Mouse (Mus musculus) limb, embryonic 11.5 days (tissue): ENCODE measurements around the gene Sipa1l2. TPM values are rescaled to one million over a fixed set of nuclear protein-coding genes. Genes with fewer than 3 reads are reported as not detected.

Source experiments
- ATAC-seq: fragments of 200-750 bp; cut with Nextera tagmentation; 2 replicates; pipeline ENCODE4 v1.8.0; 2017; ENCODE audit warnings: low read depth; ENCODE audit not compliant: insufficient number of reproducible peaks, low FRiP score, low TSS enrichment
- DNase-seq: peaks from one replicate; pipeline ENCODE4 v3.0.0-alpha.2; 2015; ENCODE audit warnings: low spot score
- H3K27ac ChIP-seq: fragments of 300-500 bp; sonication (generic); replicated peaks from 2 replicates; pipeline ENCODE4 v1.5.1; 2014; ENCODE audit warnings: low read depth, mild to moderate bottlenecking, low read length
- H3K27me3 ChIP-seq: fragments of 300-500 bp; sonication (generic); 2 replicates; pipeline ENCODE4 v1.6.1; 2014; ENCODE audit warnings: mild to moderate bottlenecking, low read length, mixed read lengths; ENCODE audit not compliant: control insufficient read depth, insufficient read depth
- H3K36me3 ChIP-seq: fragments of 300-500 bp; sonication (generic); 2 replicates; pipeline ENCODE4 v1.6.1; 2014; ENCODE audit warnings: mild to moderate bottlenecking, low read length, moderate library complexity, mixed read lengths; ENCODE audit not compliant: control insufficient read depth, insufficient read depth
- H3K4me1 ChIP-seq: fragments of 300-500 bp; sonication (generic); 2 replicates; pipeline ENCODE4 v1.6.1; 2014; ENCODE audit warnings: low read length, mixed read lengths; ENCODE audit not compliant: control insufficient read depth, insufficient read depth
- H3K4me2 ChIP-seq: fragments of 300-500 bp; sonication (generic); 2 replicates; pipeline ENCODE4 v1.6.1; 2014; ENCODE audit warnings: low read depth, mild to moderate bottlenecking, moderate library complexity; ENCODE audit not compliant: severe bottlenecking
- H3K4me3 ChIP-seq: fragments of 300-500 bp; sonication (generic); 2 replicates; pipeline ENCODE4 v1.5.1; 2014; ENCODE audit warnings: low read depth, low read length
- H3K9ac ChIP-seq: fragments of 300-500 bp; sonication (generic); 2 replicates; pipeline ENCODE4 v1.6.1; 2014; ENCODE audit warnings: mild to moderate bottlenecking, low read length
- H3K9me3 ChIP-seq: fragments of 300-500 bp; sonication (generic); 2 replicates; pipeline ENCODE4 v1.6.1; 2016; ENCODE audit warnings: low read length; ENCODE audit not compliant: control insufficient read depth
- WGBS: fragments of 180-500 bp; shearing (Covaris S2); extraction: QIAGEN DNeasy Blood & Tissue Kit; methylation state at CpG from one replicate; pipeline ENCODE4 v1.1.7; 2014; 5-methylcytosine and 5-hydroxymethylcytosine counted together
- polyA plus RNA-seq: library from polyadenylated mRNA; unstranded; fragments of >200 nt; fragmentation: Nextera tagmentation; extraction: Ambion mirVana; gene quantifications from 2 replicates; pipeline ENCODE4 v1.2.1, GENCODE M21; 2014

Sipa1l2 gene
- polyA plus RNA-seq, 1 experiment from 2014 or later = 8.5 TPM

DNA sequence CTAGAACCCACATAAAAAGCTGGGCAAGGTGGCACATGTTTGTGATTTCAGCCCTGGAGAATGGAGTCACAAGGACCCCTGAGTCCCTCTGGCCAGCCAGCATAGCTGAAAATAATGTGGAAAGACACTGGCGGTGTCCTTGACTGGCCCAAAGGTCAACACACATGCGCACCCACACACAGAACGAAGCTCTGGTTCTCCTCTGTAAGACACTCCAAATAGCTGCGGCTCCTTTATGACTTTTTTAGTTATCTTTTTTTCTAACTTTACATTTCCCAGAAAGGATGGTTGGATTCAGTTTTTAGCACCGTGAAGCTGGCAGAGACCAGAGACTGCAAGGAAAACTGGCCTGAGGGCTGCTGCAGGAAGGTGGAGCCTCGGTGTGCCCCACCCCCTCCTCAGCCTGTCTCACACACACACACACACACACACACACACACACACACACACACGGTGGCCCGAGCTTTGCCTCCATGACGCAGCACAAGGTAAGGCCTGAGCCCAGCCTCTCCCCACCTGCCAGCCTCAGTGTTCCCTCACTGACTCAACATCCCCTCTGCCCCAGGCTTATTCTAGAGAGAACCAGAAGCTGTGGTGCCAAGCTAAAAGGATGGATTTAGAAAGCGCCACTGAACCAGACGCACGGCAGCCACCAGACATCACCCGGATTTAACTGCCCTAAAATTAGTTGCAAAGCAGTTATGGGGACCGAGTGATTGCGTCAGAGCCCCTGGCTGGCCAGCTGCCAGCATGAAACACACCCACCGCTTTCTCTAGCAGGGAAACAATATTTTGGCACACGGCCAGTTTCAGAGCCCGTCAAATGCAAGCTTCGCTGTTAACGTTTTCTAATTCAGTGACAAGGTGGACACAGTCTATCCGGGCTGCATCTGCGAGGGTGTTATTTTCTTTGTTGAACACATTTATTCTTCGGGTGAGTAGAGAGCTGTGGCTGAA lies 11.2 kb downstream of the Sipa1l2 start:
- peak; percentile 69; the same call in 1 of the 2 replicates for ATAC-seq
- H3K9ac ChIP-seq = no peak overlapping the region
- DNase-seq = peak; percentile 83
- WGBS = 34% methylated on average over 23 of the region's 23 CpGs
- peaks cover 32% of the 10 kb centered on the region for H3K4me1 ChIP-seq
- peak overlapping the region; percentile 32 for H3K4me2 ChIP-seq
- H3K36me3 ChIP-seq = no peaks in the 10 kb centered on the region
- no peak overlapping the region for H3K27ac ChIP-seq
- H3K4me3 ChIP-seq = no peak overlapping the region
- H3K9me3 ChIP-seq = no peaks in the 10 kb centered on the region
- no peaks in the 10 kb centered on the region for H3K27me3 ChIP-seq

DNA sequence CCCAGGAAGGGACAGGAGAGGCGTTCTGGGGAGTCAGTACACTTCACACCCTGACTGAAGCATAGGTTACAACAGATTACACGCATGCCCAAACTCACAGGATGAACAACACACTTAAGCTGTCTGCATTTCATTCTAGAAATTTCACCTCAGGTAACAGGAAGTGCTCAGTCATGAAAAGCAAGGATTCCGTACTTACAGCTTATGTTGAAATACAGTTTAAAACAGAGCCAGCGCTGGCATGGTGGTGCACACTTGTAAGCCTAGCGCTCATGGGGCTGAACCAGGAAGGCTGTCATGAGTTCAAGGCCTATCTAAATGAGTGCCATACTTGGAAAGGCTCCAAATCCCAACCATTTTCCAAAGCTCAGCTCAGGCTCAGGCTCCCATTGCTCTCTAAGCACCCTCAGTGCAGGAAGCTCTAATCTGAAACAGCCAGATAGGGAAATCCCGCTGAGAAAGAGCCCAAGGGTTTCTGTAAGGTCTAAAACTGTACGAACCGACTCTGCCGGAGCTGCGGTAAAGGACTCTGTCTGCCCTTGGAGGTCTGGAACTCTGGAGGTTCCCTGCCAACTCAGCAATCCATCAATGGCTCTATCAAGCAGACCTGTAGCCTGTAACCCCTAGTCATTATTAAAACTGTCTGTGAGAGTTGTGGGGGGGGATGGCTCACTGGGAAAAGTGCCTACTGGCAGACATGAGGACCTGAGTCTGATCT lies 12.1 kb downstream of the Sipa1l2 start:
- H3K4me1 ChIP-seq = peaks cover 26% of the 10 kb centered on the region
- H3K36me3 ChIP-seq = no peaks in the 10 kb centered on the region
- H3K9me3 ChIP-seq = no peaks in the 10 kb centered on the region
- H3K27ac ChIP-seq = no peak overlapping the region
- H3K4me3 ChIP-seq = no peak overlapping the region
- no peak for DNase-seq
- no peak overlapping the region for H3K9ac ChIP-seq
- H3K4me2 ChIP-seq = no peak overlapping the region
- 61% methylated on average over 10 of the region's 10 CpGs for WGBS
- H3K27me3 ChIP-seq = no peaks in the 10 kb centered on the region
- no peak for ATAC-seq

GRCm38 (mm10) chr8:125556706-125557105 lies 12.9 kb downstream of the Sipa1l2 start:
- Histone ChIP-seq H3K36me3 (no peaks in the 10 kb centered on the region), H3K4me2 (no peak overlapping the region), H3K4me1 (peaks cover 30% of the 10 kb centered on the region), H3K9ac (no peak overlapping the region), H3K9me3 (no peaks in the 10 kb centered on the region), H3K27me3 (no peaks in the 10 kb centered on the region), H3K27ac (no peak overlapping the region), H3K4me3 (no peak overlapping the region)
- 94% methylated on average over 5 of the region's 5 CpGs for WGBS
- DNase-seq = no peak
- no peak for ATAC-seq

- Histone ChIP-seq H3K27me3 (no peaks in the 10 kb centered on the region), H3K36me3 (no peaks in the 10 kb centered on the region), H3K27ac (no peak overlapping the region), H3K9ac (no peak overlapping the region), H3K4me3 (no peak overlapping the region), H3K4me1 (peaks cover 17% of the 10 kb centered on the region), H3K4me2 (no peak overlapping the region), H3K9me3 (no peaks in the 10 kb centered on the region)
- ATAC-seq = no peak
- no peak for DNase-seq
- 46% methylated on average over 4 of the region's 4 CpGs for WGBS
Observed at GRCm38 (mm10) chr8:125550567-125550966, 19.0 kb downstream of the Sipa1l2 start.

DNA sequence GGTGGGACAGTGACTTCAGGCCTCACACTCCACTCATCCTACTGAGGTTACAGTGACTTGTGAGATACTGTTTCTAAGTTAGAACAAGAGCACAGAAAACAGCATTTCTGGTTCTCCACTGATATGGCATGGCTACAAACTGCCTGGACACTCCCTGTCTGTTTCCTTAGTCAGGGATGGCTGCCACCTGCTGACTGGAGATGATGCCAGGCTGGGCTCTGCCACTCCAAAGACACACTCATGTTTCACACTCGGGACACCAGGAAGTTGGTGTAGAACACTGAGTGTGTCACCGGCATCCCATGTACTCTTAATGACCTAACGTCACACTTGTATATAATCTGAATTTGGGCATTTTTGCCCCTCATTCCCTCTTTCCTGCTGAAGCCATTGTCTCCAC lies 22.3 kb downstream of the Sipa1l2 start:
- no peak for DNase-seq

DNA sequence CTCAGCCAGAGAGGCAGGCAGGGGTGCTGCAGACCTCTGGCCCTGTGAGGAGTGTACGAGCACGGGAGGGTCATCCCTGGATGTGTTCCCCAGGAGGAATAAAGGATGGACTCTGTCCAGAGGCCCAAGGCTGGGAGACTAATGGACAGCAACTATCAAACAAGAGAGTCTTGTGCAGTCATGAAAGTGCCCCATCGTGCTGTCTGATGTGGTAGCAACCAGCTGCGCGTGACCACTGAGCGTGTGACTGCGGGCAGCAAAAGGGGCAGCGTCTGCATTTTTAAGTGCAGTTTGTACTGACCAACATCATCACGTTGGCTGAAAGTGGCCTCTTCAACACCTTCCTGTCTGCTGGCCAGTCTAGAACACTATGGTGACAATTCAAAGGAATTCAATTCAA lies 23.7 kb downstream of the Sipa1l2 start:
- H3K4me1 ChIP-seq = peaks cover 14% of the 10 kb centered on the region
- WGBS = 94% methylated on average over 9 of the region's 9 CpGs

More for the DNA sequence above, 22.3 kb downstream of the Sipa1l2 start:
- H3K27ac ChIP-seq = no peak overlapping the region
- H3K9me3 ChIP-seq = no peaks in the 10 kb centered on the region
- ATAC-seq = no peak
- WGBS = 92% methylated on average over 3 of the region's 3 CpGs
- H3K9ac ChIP-seq = no peak overlapping the region
- H3K27me3 ChIP-seq = no peaks in the 10 kb centered on the region
- H3K4me3 ChIP-seq = no peak overlapping the region
- H3K4me1 ChIP-seq = peaks cover 20% of the 10 kb centered on the region
- no peaks in the 10 kb centered on the region for H3K36me3 ChIP-seq
- no peak overlapping the region for H3K4me2 ChIP-seq

DNA sequence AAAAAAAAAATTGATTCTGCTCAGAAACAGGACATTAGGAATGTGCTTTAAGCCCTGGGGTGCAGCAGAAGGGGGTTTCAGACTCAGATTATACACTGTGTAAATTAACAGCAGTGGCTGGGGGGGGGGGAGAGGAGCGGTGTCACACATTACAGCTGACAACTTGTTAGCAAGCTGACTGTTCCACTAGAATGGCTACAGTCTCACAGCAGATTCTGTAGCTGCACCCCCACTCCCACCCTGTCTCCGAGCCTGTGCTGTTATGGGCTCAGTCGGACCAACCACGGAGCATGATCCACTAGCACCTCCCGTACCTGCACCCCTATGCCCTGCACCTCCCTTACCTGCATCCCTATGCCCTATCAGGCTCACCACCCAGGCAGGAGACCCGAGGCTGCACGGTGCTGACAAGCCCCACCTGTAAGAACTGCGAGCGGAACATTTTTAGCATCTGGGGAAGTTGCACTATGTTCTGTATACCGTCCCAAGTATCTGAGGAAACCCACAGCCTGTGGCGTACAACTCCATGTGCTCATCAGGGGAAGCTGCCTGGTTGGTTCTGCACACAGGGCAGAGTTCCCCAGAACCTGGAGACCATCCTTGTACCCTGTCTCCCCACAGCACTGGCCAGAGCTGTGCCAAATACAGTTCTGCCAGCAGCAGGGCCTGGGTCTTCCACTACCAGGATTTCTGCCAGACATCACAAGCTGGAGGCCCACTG lies 26.6 kb downstream of the Sipa1l2 start:
- Histone ChIP-seq H3K4me2 (no peak overlapping the region), H3K27me3 (no peaks in the 10 kb centered on the region), H3K36me3 (no peaks in the 10 kb centered on the region), H3K27ac (no peak overlapping the region), H3K9ac (no peak overlapping the region), H3K4me1 (peaks cover 15% of the 10 kb centered on the region), H3K9me3 (no peaks in the 10 kb centered on the region), H3K4me3 (no peak overlapping the region)
- DNase-seq = no peak
- no peak for ATAC-seq
- WGBS = 81% methylated on average over 11 of the region's 11 CpGs

More for the DNA sequence above, 23.7 kb downstream of the Sipa1l2 start:
- Histone ChIP-seq H3K4me3 (no peak overlapping the region), H3K27me3 (no peaks in the 10 kb centered on the region), H3K9me3 (no peaks in the 10 kb centered on the region), H3K36me3 (no peaks in the 10 kb centered on the region), H3K27ac (no peak overlapping the region), H3K4me2 (no peak overlapping the region), H3K9ac (no peak overlapping the region)
- DNase-seq (no peak), ATAC-seq (no peak)
